Mouse (Mus musculus) heart, postnatal 10 days (tissue): ENCODE data around the gene Car6. TPM values are rescaled to one million over a fixed set of nuclear protein-coding genes. Genes with fewer than 3 reads are reported as not detected.

Experiments used
- DNase-seq, 2 experiments: peaks; one replicate each; pipeline ENCODE4 v3.0.0; 2021
- intact Hi-C: fragments of 180-260 bp; cut with DNase I; formaldehyde crosslinking; loops from one replicate; pipeline ENCODE4 v1.15.1; 2025
- total RNA-seq, 2 experiments: library from RNA; stranded (reverse); gene quantifications; 2 replicates each; pipeline ENCODE4 v1.2.3; 2021

The Car6 gene
- total RNA-seq, 2 experiments from 2014 or later = not detected

GRCm38 (mm10) chr4:150140346-150140745 lies 60.8 kb downstream of the Car6 start:
- intact Hi-C loops = no loop called here

GRCm38 (mm10) chr4:150139090-150139489 lies 62.0 kb downstream of the Car6 start:
- intact Hi-C loops = loop anchor here (5.0 kb wide), 1 partner anchor 78 kb away; no protein-coding TSS in a partner anchor
- no peak for DNase-seq

More at GRCm38 (mm10) chr4:150140346-150140745, 60.8 kb downstream of the Car6 start:
- DNase-seq = no peak

- intact Hi-C loops = loop anchor here (5.0 kb wide), 1 partner anchor 79 kb away; no protein-coding TSS in a partner anchor
- peak; percentile 47 to 63 for DNase-seq
Observed at GRCm38 (mm10) chr4:150138084-150138543, 63.0 kb downstream of the Car6 start.

GRCm38 (mm10) chr4:150137368-150138083 lies 63.6 kb downstream of the Car6 start:
- no peak for DNase-seq
- intact Hi-C loops = loop anchor here (5.0 kb wide), 1 partner anchor 80 kb away; no protein-coding TSS in a partner anchor

Other genes starting within 250 kb of the Car6 start
- gene Spsb1, start 246.3 kb downstream of the Car6 start, total RNA-seq = 10 to 100 TPM; 34.3 to 56.2 TPM
- gene H6pd, start 192.3 kb downstream of the Car6 start, total RNA-seq = 10 to 100 TPM; 41.9 to 45.6 TPM
- gene Gpr157, start 114.0 kb downstream of the Car6 start, total RNA-seq = 10 to 100 TPM; 23.5 to 24.2 TPM
- under 1 TPM in 1 of 2 experiments, not detected in 1; 0.25 TPM for gene Slc2a5, start 82.0 kb downstream of the Car6 start, total RNA-seq
- not detected for gene Slc2a7, start 52.4 kb downstream of the Car6 start, total RNA-seq
- 100 to 1,000 TPM; 231 to 243 TPM for gene Eno1, start 35.4 kb upstream of the Car6 start, total RNA-seq
- 10 to 100 TPM; 62.1 to 68.0 TPM for gene Rere, start 80.3 kb upstream of the Car6 start, total RNA-seq